Mouse (Mus musculus) cerebellum, adult 11 months (tissue): ENCODE results near the gene Pacsin1.
"Not testable (repeated sequence)": the region's sequence is repeated elsewhere in the genome, so short reads cannot be mapped to it uniquely, and the experiment has no call there.

ENCODE experiments used
- DNase-seq: peaks from one replicate; pipeline ENCODE4 v3.0.0; 2022

The Pacsin1 gene

DNA sequence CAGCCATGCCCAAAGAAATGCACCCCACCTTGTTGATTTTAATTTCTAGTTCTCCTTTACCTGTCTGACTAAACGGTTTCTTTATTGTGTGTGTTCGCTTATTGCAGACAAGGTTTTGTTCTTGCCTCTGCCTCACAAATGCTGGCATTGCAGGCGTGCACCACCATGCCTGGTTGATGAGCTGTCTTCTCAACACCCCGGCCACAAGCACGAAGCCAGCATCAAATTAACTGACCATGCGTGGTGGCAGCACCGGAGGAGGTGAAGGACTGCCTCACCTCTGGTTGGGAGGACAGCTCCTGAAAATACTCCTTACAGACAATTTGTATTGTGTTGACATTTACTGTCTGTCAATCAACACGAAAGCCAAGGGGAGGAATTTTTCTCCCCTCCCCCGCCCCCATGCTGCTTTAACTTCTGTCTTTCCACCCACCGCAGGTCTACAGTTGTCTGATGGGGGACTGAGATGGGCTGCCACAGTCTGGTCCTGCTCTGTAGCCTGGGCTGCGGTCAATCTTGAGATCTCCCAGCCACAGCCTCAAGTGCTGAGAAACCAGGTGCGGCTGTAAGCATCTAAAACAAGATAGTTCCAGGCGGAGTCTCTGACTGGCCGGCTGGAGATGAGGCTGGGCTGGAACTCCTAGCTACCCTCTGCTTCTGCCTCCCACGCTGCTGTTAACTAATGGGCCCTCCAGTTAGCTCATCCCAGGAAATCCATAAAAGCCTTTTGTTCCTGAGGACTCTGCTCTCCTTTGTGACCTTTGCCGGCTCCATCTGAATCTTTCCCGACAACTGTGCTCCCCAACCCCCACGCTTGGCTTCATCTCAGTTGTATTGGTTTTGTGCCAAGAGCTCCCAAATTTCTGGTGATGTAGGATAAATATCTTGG is 18.9 kb upstream of the Pacsin1 start, which contains the start of gene Rps10:
Rps10 (minus strand) TSS at position 538 of the 889 bp plus-strand sequence.
- no peak for DNase-seq

DNA sequence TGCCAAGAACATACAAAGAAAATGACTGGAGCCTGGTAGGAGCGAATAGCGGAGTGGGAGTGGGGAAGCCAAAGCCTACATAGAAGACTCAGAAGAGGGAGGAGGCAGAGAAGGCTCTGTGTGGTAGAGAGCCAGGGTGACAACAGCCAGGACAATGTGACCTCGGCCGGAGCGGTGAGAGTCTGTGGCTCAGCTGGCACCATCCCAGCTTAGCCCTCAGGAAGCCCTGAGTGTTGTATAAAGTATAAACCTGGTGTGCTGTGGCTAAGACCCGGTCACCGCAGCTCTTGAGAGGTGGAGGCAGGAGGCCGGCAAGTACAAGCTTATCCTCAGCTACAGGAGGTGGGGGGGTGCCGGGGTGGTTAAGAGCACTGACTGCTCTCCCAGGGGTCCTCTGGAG is 18.0 kb upstream of the Pacsin1 start:
- DNase-seq = no peak

DNA sequence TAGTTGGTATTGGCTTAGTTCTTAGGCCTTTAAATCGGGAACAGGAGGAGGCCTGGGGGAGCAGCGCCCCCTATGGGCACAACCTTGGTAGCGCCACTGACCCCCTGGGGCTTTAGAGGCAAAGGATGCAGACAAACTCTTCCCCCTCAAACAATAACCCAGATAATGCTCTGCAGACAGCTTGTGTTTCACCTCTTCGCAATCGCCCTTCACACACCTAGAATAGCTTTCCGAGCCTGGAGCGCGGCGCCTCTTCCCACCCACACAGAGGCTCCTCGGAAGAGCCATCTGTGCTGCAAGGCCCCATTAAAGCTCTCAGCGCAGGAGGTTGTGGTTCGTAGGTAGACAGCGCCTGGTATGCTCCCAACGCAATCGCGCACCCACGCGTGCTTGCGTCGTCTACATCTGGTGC is 16.4 kb upstream of the Pacsin1 start:
- DNase-seq = peak; percentile 71

DNA sequence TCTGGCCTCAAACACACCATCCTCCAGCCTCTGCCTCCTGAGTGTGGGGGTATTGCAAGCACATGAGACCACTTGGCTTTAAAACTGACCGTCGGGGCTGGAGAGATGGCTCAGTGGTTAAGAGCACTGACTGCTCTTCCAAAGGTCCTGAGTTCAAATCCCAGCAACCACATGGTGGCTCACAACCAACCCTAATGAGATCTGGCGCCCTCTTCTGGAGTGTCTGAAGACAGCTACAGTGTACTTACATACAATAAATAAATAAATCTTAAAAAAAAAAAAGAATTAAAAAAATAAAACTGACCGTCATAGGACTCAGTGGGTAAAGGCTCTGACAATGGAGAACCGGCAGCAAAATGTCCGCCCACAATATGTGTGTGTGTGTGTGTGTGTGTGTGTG is 15.5 kb upstream of the Pacsin1 start:
- not testable (repeated sequence) for DNase-seq

DNA sequence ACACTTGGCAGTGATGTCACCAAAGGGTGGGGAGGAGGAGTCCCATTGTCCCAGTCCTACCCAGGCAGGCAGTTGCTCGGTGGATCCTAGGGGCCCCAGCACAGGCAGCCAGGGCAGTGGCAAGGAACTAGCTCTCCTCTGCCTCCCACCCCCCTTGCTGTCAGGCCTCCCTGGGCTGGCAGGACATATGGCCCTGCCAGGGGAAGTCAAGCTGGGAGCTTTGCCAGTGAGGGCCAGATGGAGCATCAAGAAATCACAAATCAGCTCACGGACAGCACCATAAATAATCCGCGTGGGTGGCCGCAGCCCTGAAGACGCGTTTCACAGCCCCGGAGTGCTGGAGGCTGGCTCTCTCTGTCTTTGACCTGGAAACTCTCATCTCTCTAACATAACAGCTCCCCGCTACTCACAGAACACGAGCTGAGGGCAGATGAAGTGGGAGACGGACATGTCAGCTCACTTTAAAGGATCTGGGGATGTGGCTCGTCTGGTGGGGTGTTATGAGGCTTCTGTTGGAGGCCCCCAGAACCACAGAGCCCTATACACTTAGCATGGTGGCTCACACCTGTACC is 12.7 kb upstream of the Pacsin1 start:
- DNase-seq = peak; percentile 97

DNA sequence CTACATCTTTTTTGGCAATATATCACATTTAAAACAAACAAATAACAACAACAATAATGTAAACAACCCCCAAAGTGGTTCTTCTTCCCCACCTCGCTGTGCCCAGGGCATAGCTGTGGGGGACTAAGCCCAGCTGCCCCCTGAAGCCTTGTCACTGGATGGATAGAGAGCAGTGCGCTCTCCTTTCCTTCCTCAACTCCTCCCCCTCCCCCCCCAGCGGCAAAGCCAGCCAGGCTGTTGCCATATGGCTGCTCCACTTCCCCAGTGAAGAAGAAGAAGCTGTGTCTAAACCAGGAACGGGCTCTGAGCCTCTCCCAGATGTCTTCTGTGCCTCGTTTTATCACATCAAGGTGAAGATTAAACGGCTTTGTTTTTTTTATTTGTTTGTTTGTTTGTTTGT is 12.2 kb upstream of the Pacsin1 start:
- DNase-seq = no peak

DNA sequence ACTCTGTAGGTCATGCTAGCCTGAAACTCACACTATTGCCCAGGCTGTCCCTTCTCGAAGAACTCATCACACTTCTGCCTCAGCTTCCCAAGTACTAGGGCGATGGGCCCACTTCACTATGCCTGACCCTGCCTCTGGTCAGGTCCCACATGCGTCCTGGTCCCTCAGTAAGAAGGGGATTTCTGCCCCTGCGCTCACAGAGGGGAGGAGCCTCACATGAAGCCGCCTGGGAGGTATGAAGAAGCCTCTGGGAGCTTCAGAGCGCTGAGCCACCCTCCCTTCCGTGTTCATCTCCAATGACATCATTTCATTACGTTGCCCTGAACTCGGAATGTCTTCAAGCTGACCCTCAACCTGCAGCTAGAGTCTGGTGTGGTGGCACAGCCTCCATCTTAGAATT is 11.6 kb upstream of the Pacsin1 start:
- no peak for DNase-seq

DNA sequence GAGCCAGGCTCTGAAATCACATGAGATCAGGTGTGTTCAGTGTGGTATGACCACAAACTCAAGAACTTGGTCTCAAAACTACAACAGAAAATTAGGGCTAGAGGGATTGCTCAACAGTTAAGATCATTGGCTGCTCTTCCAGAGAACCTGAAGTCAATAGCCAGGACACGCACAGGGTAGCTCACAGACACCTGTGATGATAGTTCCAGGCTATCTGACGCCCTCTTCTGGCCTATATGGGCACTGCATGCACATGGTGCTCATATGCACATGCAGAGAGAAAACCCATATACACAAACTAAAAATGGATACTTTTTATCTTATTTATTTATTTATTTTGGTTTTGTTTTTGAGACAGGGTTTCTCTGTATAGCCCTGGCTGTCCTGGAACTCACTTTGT is 10.7 kb upstream of the Pacsin1 start:
- DNase-seq = no peak

DNA sequence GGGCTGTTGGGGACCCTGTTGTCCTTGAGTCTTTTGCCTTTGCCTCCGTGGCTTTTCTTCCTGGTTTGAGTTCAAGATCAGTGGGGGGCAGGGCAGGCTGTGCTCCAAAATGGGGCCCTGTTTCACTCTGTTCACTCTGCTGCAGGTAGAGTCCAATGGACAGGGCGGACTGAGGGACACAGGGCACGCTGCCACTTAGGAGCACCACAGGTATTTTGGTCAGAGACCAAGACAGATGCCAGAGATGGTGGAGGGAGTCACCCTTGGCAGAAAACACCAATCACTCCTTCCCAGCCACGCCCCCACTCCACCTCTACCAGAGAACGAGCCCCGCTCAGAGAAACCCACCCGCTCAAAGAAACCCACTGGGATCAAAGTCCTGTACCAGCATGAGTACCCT is 9.5 kb upstream of the Pacsin1 start:
- no peak for DNase-seq

DNA sequence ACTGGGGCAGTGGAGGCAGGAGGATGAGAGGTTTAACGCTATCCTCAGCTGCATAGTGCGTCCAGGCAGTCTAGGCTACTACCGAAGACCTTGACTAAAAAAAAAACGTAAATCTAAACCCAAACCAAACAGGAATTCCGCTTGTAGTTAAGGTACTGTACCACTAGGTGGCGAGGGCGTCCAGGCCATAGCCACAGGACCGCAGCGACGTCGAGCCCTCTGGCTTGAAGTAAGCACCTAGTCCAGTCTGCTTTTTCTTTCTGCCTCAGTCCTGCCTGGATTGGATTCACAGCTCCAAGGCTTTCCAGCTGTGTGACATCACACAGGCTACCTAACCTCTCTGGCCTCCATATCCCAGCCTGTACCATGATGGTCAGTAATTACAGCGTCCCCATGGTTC is 5.1 kb upstream of the Pacsin1 start:
- peak; percentile 80 for DNase-seq

DNA sequence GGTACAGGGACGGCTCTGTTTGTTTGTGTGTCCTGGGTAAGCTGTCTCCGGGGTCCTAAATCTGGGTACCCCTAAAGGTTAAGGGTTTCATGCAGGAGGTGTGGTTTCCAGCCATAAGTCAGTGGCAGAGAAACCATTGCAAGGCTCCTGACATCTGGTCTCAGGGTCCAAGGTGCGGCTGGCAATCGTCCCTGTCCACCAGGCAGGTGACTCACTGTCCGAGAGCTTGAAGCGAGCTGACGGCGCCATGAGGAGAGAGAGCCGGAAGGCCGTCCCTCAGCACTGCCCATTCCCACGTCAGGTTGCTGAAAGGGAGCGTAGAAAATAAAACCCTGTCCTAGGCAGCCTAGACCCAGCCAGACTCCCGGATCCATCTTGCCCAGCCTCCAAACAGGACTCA is 4.7 kb upstream of the Pacsin1 start:
- DNase-seq = no peak

DNA sequence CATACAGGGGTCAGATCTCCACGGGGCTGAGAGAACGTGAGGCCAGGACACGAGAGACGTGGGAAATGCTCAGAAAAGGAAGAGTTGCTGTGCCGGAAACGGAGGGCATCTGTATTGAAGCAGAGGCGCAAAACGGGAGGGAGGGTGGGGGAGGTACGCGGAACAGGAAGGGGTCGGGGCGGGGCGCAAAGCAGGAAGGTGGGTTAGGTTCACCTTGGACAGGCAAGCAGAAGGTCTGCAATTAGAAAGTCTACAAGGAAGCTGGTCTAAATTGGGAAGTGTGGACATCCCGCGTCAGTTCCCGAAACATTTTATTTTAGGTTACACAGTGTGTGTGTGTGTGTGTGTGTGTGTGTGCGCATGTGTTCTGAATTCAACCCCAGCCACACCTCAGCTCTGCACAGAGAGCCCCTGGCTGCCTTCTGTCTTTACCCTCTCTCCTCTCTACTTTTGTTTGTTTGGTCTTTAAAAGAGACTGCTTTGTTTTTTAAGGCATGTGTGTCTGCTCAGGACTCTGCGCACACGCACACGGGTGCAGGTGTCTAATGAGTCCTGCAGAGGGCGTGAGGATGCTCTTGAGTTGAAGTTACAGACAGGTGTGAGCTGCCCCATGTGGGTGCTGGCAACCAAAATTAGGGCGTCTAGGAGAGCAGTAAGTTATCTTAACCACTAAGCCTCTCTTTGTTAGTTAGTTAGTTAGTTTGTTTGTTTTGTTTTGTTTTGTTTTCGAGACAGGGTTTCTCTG is 3.1 kb upstream of the Pacsin1 start:
- DNase-seq = no peak

DNA sequence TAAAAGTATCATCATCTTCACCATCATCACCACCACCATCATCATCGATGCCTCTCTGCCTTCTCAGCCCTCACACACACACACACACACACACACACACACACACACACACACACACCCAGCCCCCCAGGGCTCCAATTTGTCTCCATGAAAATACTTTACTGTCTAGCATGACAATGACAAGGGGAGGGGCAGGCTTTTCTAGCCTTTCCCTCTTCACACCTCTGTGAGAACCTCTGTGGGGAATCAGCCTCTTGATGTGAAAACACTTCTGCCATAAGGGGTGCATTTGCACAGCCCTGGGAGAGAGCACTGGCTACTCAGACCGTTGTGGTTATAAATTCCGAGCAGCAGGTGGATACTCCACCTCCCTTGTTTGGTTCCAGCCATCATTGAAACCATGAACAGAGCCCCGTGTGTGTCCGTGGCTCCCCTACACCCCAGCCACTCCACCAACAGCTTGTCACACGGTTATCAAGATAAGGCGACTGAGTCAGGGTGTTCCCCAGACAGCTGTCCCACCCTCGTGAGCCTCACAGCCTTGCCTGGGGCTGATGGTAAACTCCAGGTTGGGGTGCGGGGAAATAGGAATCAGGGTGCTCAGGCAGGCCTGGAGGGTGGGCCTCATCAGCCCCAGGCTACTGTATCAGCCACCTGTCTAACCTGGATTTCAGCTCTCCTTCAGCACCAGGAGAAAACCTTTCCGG is 1.9 kb upstream of the Pacsin1 start:
- DNase-seq = no peak

DNA sequence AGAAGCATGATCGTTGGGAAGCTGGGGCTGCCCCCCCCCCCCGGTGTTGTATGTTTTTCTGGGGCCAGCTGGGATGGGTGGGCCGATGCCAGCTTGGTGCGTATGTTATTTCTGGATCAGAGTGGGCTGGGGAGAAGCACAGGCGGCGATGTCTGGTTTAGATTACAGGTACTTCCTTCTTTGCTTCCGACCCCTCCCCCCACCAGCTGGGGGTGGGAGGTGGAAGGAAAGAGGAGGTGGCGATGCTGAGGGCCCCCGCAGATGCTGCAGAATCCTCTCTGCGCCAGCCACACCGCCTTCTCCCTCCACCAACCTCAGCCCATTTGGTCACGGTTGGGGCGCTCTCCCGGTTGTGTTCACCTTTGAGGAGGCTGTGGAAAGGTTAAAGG is 696 bp downstream of the Pacsin1 start:
- DNase-seq = peak; percentile 70

DNA sequence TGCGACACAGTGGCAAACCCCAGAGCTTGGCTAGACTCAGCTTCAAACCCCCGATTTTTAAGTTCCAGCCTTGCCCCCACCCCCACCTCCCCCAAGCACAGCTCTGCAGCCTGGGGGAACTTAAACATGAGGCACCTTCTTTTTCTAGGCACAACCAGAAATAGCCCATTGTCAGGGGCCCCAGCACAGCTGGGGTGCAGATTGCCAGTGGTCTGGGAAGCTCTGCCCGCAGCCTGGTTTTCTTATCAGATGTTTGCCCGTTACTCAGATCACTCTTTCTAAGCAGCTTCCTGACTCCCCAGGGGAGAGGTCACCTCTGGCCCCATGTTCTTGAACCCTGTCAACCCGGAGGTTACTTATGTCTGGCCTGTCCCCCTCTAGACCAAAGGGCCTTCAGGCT is 1.1 kb downstream of the Pacsin1 start:
- DNase-seq = no peak

DNA sequence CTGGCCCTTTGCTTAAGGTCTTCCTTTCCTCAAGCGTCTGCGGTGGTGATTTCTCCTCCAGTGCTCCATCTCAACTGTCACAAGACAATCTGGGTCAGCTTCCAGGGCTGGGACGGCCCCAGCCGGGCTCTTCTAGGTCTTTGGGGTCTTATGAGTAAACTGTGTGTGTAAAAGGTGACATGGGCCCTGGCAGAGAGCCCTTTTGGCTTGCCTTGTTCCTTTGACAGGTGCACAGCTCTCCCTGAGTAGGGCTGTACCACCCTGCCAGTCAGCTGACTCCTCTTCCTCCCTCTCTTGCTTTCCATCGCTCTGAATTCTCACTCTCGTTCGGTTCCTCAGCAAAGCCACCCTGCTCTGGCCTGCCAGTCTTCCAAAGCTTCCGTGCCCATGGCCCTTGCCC is 1.8 kb downstream of the Pacsin1 start:
- DNase-seq = peak; percentile 76

DNA sequence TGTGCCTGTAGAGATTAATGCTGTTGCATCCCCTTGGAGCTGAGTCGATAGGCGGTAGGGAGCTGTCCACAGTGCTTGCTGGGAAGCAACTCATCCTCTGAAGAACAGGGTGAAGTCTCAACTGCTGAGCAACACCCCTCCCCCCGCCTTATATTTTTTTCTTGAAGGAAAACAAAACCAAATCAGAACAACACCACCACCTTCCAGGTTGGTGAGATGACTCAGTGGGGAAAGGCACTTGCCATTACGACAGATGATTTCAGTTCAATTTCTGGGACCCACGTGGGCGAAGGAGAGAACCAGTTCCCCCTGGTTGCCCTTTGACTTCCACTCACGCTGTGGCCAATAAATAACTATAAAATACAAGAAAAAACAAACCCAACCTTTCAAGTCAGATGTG is 3.5 kb downstream of the Pacsin1 start:
- DNase-seq = no peak

DNA sequence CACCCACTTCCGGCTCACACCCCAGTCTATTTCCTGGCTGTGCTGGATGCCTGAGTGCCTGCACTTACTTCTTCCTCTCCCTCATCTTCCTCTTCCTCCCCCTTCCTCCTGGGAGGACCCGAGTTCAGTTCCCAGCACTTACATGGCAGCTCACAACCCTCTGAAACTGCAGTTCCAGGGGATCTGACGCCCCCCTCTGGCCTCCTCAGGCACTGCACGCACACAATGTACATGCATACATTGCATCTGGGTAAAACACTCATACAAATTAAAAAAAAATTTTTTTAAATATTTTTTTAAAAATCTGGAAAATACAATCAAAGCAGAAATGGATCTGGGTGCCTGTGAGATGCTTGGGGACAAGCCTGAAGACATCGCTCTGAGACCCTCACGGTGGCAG is 16.4 kb downstream of the Pacsin1 start:
- no peak for DNase-seq

DNA sequence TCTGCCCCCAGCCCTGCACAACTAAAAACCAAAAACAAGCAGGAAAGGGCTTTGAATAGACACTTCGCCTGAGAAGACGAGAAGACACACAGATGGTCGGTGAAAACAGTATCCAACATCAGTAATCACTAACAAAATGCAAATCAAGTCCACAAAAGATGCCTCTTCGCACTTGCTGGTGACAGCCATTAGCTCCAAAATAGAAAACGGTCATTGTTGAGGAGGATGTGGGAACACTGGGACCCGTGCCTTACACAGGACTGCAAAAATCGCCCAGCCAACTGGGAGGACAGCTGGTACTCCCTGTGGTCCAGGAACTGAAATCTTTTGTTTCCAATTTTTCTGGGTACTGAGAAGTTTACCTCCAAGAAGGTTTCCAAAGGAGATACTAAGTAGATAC is 18.6 kb downstream of the Pacsin1 start:
- no peak for DNase-seq

DNA sequence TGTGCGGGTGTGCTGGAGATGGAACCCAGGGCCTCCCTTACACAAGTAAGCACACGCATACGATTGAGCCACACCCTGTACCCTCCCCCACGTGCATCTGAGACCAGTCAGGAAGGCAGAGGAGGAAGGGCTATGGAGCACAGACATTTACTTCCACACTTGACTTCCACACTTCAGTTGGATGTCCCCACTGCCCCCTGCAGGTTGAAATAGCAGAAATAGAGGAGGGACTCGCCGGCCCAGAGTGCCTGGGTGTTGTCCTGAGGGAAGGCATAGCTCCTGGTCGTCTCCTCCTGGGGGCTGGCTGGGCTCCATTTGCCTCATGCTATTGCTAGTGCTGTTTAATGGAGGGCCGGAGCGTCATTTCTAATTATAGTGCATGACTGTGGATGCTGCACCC is 20.1 kb downstream of the Pacsin1 start:
- DNase-seq = no peak

DNA sequence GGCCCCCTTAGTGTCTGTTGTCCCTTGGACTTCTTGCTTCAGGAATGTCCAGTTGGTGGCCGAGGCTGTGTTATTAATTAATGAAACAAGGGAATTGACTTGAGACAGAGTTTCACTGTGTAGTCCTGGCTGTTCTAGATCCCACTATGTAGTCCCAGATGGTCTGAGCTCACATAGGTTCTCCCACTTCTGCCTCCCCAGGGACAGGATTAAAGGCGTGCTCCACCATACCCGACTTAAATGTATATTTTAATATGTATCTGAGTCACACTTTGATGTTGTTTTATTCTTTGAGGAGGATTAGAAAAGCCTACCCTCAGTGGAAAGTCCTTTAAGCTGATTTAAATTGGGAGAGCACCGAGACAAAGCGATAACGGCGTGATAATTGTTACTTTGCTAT is 21.0 kb downstream of the Pacsin1 start:
- no peak for DNase-seq

DNA sequence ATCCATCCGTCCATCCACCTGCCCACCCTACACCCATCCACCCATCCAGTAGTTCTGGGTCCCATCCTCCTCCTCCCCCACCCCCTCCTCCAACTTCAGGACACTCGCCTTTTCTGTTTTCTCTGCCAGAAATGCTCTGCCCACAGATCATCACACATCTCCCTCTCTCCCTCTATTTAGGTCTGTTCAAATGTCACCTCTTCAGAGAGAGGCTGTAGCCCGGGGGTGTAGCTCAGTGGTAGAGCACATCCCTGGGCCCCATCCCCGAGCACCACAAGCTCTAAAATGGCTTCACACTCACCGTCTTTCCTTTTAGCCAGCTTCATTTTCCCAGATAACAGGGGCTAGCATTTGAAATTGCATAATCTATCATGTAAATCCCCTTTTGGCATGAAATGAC is 22.4 kb downstream of the Pacsin1 start:
- no peak for DNase-seq
